Mouse (Mus musculus): ENCODE results near the gene Lypd6.

Lypd6 gene

GRCm38 (mm10) chr2:50110167-50110566 lies 43.9 kb downstream of the Lypd6 start:
- no peak for DNase-seq

DNA sequence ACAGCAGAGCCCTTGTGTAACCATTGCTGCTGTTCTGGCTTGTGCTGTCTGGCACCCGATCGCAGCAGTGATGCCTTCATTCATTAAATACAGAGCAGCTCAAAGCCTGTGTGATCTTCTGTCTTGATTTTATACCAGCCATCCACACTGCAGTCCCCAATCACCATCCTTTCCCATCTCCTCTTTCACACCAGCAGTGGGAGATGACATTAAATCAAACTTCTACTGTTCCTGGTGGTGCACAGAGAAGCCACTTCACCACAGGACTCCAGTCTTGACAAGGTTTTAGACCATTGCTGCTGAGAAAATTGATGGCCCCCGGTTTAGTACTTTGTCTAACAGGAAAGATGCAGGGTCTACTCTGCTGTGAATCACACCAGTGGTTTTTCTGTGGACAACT lies 44.9 kb downstream of the Lypd6 start:
- no peak for DNase-seq

GRCm38 (mm10) chr2:50111609-50112008 lies 45.4 kb downstream of the Lypd6 start:
- no peak for DNase-seq

DNA sequence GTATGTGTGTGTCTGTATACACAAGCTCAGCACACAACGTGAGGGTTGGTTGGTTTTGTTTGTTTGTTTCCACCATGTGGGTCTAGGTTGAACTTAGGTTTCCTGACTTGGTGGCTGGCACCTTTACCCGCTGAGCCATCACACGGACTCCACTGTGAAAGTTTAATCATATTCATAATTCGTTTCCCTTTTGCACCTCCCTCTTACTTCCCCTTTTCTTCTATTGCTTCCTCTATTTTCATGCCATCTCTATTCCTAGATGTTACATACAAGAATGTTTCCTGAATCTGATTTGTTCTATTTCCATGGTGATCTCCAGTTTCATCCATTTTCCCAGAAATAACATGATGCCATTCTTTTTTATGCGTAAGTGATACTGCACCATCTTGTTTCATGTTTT lies 46.2 kb downstream of the Lypd6 start:
- no peak for DNase-seq

DNA sequence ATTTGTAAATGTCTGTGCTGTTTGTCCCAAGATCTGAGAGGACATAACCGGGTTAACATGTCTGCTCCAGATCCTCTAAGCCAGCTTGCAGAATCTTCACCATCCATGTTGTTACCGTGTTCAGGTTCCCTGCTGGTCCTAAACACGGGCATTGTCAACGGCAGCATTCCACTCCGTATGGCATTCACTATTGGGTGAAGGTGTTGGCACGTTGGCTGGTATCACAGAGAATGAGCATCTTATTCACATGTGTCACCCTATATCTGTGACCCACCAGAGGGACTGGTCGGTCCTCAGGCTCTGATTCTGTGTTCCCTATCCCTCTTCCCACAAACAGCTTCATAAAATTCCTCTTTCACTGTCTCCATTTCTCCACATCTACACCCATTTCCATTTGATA lies 52.9 kb downstream of the Lypd6 start:
- no peak for DNase-seq

- no peak for DNase-seq
These were observed 54.6 kb downstream of the Lypd6 start for GRCm38 (mm10) chr2:50120839-50121238.

GRCm38 (mm10) chr2:50123376-50123775 lies 57.1 kb downstream of the Lypd6 start:
- DNase-seq, result no peak

GRCm38 (mm10) chr2:50127513-50128175 lies 61.4 kb downstream of the Lypd6 start:
- DNase-seq, result no peak

GRCm38 (mm10) chr2:50128322-50129277 lies 62.4 kb downstream of the Lypd6 start:
- DNase-seq, result no peak

DNA sequence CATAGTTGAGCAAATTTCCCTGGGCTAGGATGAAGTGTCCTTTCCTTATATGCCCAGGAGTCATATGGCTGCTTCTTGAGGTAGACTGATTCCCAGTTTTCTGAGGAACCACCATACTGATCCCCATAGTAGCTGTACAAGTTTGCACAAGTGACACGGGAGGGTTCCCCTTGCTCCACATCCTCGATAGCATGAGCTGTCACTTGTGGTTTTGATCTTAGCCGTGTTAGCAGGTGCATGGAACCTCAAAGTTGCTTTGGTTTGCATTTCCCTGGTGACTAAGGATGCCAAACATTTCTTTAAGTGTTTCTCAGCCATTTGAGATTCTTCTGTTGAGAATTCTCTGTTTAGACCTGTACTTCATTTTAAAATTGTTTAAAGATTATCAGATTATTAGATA lies 64.4 kb downstream of the Lypd6 start:
- DNase-seq, result no peak

DNA sequence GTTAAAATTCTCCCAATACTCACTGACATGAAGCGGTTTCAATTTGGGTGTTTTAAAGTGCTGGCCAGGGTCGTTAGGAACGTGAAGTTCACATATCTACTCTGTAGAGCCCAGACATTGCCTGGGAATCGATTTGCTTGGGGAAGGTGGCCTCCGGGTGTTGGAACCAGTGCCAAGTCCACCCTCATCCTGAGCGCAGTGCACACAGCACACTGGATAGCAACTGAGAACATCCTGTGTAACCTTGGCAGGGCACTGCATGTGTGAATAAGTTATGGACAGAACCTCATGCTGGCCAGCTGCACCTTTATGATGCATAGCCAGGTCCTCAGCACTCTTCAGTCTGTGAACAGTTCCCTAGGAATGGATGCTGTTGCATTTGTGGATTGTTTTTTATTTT lies 77.4 kb downstream of the Lypd6 start:
- DNase-seq, result peak; percentile 33

DNA sequence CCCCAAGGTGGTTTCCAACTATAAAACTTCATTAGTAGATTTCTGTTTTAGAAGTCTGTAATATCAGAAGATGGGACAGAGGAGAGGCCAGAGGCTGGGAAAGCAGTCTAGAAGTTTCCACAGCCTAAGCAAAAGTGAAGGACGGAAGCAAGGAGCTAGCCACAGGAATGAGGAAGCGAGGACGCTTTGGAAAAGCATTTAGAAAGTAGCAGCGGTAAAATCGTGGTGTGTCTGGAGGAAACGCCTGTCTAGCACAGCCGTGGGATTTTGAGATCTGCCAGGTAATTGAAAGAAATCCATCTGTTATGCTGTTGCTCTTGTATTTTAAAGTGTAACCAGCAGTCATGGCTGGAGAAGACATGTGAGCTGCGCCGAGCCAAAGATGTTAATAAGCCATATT lies 81.1 kb downstream of the Lypd6 start:
- DNase-seq, result no peak

- DNase-seq, result peak; percentile 15
These were observed 83.3 kb downstream of the Lypd6 start for GRCm38 (mm10) chr2:50149257-50150202.

- DNase-seq, result no peak
These were observed 84.0 kb downstream of the Lypd6 start for GRCm38 (mm10) chr2:50150203-50150590.

- DNase-seq, result no peak
These were observed 84.6 kb downstream of the Lypd6 start for GRCm38 (mm10) chr2:50150816-50151215.

DNA sequence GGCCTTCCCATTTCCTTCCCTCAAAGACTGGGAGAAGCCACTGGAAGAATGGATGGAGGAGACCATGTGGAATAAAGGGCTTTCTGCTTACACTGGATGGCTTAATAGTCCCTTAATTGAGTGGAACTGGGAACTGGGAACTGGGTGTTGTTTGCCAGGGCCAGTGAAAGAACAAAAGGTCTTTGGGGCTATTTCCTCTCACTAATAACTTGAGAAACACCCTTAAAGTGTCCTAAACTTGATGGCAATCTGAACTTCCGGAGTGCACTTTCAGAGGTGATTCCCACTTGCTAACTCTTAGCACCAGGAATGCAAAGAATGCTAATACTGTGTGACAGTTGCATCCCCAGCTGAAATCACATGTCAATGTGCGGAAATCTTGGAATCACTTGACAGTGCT lies 85.2 kb downstream of the Lypd6 start:
- DNase-seq, result no peak

DNA sequence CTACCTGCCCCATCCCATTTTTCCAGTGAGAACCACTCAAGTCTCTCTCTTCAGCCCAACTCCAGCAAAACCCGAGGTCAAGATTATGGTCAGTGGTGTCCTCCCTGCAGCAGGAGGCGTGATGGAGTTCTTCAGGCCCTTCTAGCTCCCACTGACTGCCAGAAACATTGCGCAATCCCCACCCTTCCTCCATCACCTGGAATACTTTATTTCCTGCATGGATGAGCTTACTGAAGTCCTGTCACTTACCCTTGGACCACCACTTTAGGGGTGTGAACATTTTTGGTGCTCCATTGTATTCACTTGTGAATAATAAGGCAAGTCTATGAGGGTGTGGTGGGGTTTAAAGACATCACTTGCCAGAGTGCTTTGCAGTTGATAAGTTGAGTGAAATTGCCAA lies 85.7 kb downstream of the Lypd6 start:
- no peak for DNase-seq

DNA sequence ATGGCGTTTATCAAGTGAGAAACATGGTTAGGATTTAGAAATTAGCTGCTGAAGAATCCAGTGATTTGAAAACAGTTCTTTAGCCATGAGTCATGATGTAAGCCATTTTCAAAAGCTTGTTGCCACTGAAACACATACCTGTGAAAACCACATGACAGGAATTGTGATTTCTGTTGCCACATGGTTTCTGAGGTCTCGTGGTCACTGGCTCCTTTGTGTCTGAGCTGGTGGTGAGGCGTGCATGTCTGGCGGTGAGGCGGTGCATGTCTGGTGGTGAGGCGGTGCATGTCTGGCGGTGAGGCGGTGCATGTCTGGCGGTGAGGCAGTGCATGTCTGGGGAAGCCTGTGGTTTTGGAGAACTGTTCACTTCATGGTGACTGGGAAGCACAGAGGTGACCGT lies 89.8 kb downstream of the Lypd6 start:
- no peak for DNase-seq

- DNase-seq, result no peak
These were observed 93.8 kb downstream of the Lypd6 start for GRCm38 (mm10) chr2:50160069-50160468.

DNA sequence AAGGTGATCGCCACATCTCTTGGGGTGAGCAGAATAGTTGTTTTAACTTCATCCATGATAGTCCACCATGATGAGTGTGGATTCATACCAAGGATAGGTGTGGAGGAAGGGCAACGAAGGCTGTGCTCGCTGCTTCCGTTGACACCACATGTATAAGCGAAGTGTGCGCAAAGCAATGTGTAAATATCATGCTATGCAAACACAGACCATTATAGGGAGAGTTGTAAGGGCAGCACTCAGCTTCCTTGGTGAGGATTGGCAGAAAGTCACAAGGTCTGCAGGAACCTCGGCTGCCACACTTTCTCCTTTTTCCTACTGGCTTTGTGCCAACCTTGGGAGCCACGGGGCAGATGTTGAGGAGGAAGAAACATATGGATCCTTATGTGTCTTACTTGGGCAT lies 97.4 kb downstream of the Lypd6 start:
- DNase-seq, result no peak

- no peak for DNase-seq
These were observed 99.0 kb downstream of the Lypd6 start for GRCm38 (mm10) chr2:50165277-50165676.

- DNase-seq, result no peak
These were observed 99.9 kb downstream of the Lypd6 start for GRCm38 (mm10) chr2:50166082-50166481.

All from kidney, adult 11 months (tissue).